Mouse (Mus musculus): ENCODE results near the gene Kctd5. TPM values are rescaled to one million over a fixed set of nuclear protein-coding genes. Genes with fewer than 3 reads are reported as not detected.
A peak's percentile ranks its signal among the peaks of the same experiment; 100 is the strongest.

The Kctd5 gene
- polyA plus RNA-seq, 1 experiment = not detected

GRCm38 (mm10) chr17:24021375-24022199 is 51.7 kb downstream of the Kctd5 start:
- Histone ChIP-seq H3K4me3 (ENCODE audit: insufficient read depth, low read depth, low read length) (no peak overlapping the region), H3K4me1 (ENCODE audit: control insufficient read depth, insufficient read depth, low read length) (peaks cover 8% of the 10 kb centered on the region; the same call in 1 of the 2 replicates), H3K27ac (ENCODE audit: insufficient read depth, low read depth, low read length) (no peak overlapping the region)
- whole genome bisulfite sequencing = 68% methylated on average over 5 of the region's 5 CpGs
- no peak for TF ChIP-seq CTCF (IDR thresholded peaks at IDR 0.05; ENCODE audit: insufficient read depth, low read depth, low read length)
- TF ChIP-seq POLR2A (IDR thresholded peaks at IDR 0.05; ENCODE audit: insufficient read depth, low read depth, low read length) = no peak

GRCm38 (mm10) chr17:24020696-24021095 is 52.6 kb downstream of the Kctd5 start:
- 69% methylated on average over 6 of the region's 6 CpGs for WGBS
- peaks cover 8% of the 10 kb centered on the region; the same call in 1 of the 2 replicates for H3K4me1 ChIP-seq (ENCODE audit: control insufficient read depth, insufficient read depth, low read length)
- TF ChIP-seq POLR2A (IDR thresholded peaks at IDR 0.05; ENCODE audit: insufficient read depth, low read depth, low read length) = no peak
- no peak for TF ChIP-seq CTCF (IDR thresholded peaks at IDR 0.05; ENCODE audit: insufficient read depth, low read depth, low read length)
- H3K4me3 ChIP-seq (ENCODE audit: insufficient read depth, low read depth, low read length) = no peak overlapping the region
- no peak overlapping the region for H3K27ac ChIP-seq (ENCODE audit: insufficient read depth, low read depth, low read length)

- Histone ChIP-seq H3K27ac (ENCODE audit: insufficient read depth, low read depth, low read length) (no peak overlapping the region), H3K4me1 (ENCODE audit: control insufficient read depth, insufficient read depth, low read length) (no peaks in the 10 kb centered on the region), H3K4me3 (ENCODE audit: insufficient read depth, low read depth, low read length) (no peak overlapping the region)
- WGBS = 25% methylated on average over 14 of the region's 14 CpGs
- TF ChIP-seq POLR2A (IDR thresholded peaks at IDR 0.05; ENCODE audit: insufficient read depth, low read depth, low read length) (no peak), CTCF (IDR thresholded peaks at IDR 0.05; ENCODE audit: insufficient read depth, low read depth, low read length) (peak; percentile 62; the same call in 1 of the 2 replicates)
Measured at GRCm38 (mm10) chr17:24015727-24016126, 57.6 kb downstream of the Kctd5 start.

- WGBS = 88% methylated on average over 5 of the region's 5 CpGs
- Histone ChIP-seq H3K4me1 (ENCODE audit: control insufficient read depth, insufficient read depth, low read length) (no peaks in the 10 kb centered on the region), H3K27ac (ENCODE audit: insufficient read depth, low read depth, low read length) (no peak overlapping the region), H3K4me3 (ENCODE audit: insufficient read depth, low read depth, low read length) (no peak overlapping the region)
- TF ChIP-seq CTCF (IDR thresholded peaks at IDR 0.05; ENCODE audit: insufficient read depth, low read depth, low read length) (no peak), POLR2A (IDR thresholded peaks at IDR 0.05; ENCODE audit: insufficient read depth, low read depth, low read length) (no peak)
Measured at GRCm38 (mm10) chr17:24014433-24014965, 58.8 kb downstream of the Kctd5 start.

- TF ChIP-seq CTCF (IDR thresholded peaks at IDR 0.05; ENCODE audit: insufficient read depth, low read depth, low read length) = no peak
- no peak for TF ChIP-seq POLR2A (IDR thresholded peaks at IDR 0.05; ENCODE audit: insufficient read depth, low read depth, low read length)
- WGBS = 70% methylated on average over 2 of the region's 2 CpGs
- no peak overlapping the region for H3K4me3 ChIP-seq (ENCODE audit: insufficient read depth, low read depth, low read length)
- no peak overlapping the region for H3K27ac ChIP-seq (ENCODE audit: insufficient read depth, low read depth, low read length)
- no peaks in the 10 kb centered on the region for H3K4me1 ChIP-seq (ENCODE audit: control insufficient read depth, insufficient read depth, low read length)
Measured at GRCm38 (mm10) chr17:24012921-24013320, 60.4 kb downstream of the Kctd5 start.

- Histone ChIP-seq H3K4me3 (ENCODE audit: insufficient read depth, low read depth, low read length) (no peak overlapping the region), H3K4me1 (ENCODE audit: control insufficient read depth, insufficient read depth, low read length) (no peaks in the 10 kb centered on the region), H3K27ac (ENCODE audit: insufficient read depth, low read depth, low read length) (no peak overlapping the region)
- TF ChIP-seq POLR2A (IDR thresholded peaks at IDR 0.05; ENCODE audit: insufficient read depth, low read depth, low read length) (no peak), CTCF (IDR thresholded peaks at IDR 0.05; ENCODE audit: insufficient read depth, low read depth, low read length) (no peak)
- WGBS = 54% methylated on average over 5 of the region's 5 CpGs
Measured at GRCm38 (mm10) chr17:24009617-24010016, 63.7 kb downstream of the Kctd5 start.

GRCm38 (mm10) chr17:24008105-24008504 is 65.2 kb downstream of the Kctd5 start:
- H3K27ac ChIP-seq (ENCODE audit: insufficient read depth, low read depth, low read length) = no peak overlapping the region
- no peak for TF ChIP-seq POLR2A (IDR thresholded peaks at IDR 0.05; ENCODE audit: insufficient read depth, low read depth, low read length)
- H3K4me3 ChIP-seq (ENCODE audit: insufficient read depth, low read depth, low read length) = no peak overlapping the region
- 85% methylated on average over 4 of the region's 4 CpGs for WGBS
- no peaks in the 10 kb centered on the region for H3K4me1 ChIP-seq (ENCODE audit: control insufficient read depth, insufficient read depth, low read length)

- H3K27ac ChIP-seq (ENCODE audit: insufficient read depth, low read depth, low read length) = no peak overlapping the region
- no peak overlapping the region for H3K4me3 ChIP-seq (ENCODE audit: insufficient read depth, low read depth, low read length)
- no peaks in the 10 kb centered on the region for H3K4me1 ChIP-seq (ENCODE audit: control insufficient read depth, insufficient read depth, low read length)
- no peak for TF ChIP-seq POLR2A (IDR thresholded peaks at IDR 0.05; ENCODE audit: insufficient read depth, low read depth, low read length)
- TF ChIP-seq CTCF (IDR thresholded peaks at IDR 0.05; ENCODE audit: insufficient read depth, low read depth, low read length) = no peak
- WGBS = 52% methylated on average over 1 of the region's 1 CpGs
Measured at GRCm38 (mm10) chr17:24007391-24007790, 65.9 kb downstream of the Kctd5 start.

- WGBS = 38% methylated on average over 2 of the region's 2 CpGs
- TF ChIP-seq POLR2A (IDR thresholded peaks at IDR 0.05; ENCODE audit: insufficient read depth, low read depth, low read length) = no peak
- TF ChIP-seq CTCF (IDR thresholded peaks at IDR 0.05; ENCODE audit: insufficient read depth, low read depth, low read length) = no peak
Measured at GRCm38 (mm10) chr17:24006930-24007329, 66.4 kb downstream of the Kctd5 start.

More at GRCm38 (mm10) chr17:24006930-24007329, 66.4 kb downstream of the Kctd5 start:
- no peak overlapping the region for H3K4me3 ChIP-seq (ENCODE audit: insufficient read depth, low read depth, low read length)
- H3K4me1 ChIP-seq (ENCODE audit: control insufficient read depth, insufficient read depth, low read length) = no peaks in the 10 kb centered on the region
- no peak overlapping the region for H3K27ac ChIP-seq (ENCODE audit: insufficient read depth, low read depth, low read length)

Data from olfactory bulb, adult 2 months (tissue).